Mouse (Mus musculus): ENCODE measurements around the gene Apobec2. TPM values are rescaled to one million over a fixed set of nuclear protein-coding genes. Genes with fewer than 3 reads are reported as not detected.

The Apobec2 gene
- total RNA-seq, 2 experiments from 2014 or later: 0.32 TPM; not detected in 1

DNA sequence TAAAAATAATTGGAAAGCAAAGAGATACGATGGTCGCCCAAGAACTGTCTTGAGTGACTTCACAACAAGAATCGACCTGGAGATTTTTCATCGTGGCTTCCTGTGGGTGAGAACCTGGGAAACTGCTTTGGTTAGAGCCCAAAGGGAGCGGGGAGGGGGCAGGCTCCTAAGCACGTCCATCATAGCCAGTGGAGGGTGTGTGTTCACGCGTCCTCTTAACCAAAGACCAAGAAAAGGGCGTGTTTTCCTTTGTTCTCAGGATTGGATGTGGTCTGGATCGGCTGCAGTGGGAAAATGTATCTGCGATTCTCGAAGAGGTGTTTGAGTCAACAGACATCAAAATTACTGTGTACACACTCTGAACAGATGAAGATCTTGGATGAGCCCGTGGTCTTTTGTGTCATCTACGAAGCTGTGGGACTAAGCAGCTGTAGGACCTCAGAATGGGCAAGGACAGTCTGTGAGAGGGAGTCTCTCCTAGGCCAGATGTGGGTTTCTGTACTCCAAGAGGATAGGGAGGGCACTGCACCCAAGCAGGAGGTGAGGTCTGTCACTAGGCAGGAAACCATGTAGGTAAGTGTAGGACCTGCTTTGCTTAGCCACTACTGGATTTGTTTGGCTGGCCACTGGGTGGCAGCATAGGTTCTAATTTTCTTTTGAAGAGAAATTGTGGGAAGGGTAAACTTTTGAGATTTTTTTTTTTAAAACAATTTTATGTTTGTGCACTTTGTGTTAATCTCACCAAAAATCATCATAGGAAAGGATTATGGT lies 16.1 kb downstream of the Apobec2 start:
- DNase-seq (ENCODE audit: low spot score in 2 of 2): peak; percentile 57 to 74
- intact Hi-C loops (cut with DNase I): loop anchor here (2.0 to 10.0 kb wide), 3 partner anchors 186 to 1481 kb away; no protein-coding TSS in a partner anchor

DNA sequence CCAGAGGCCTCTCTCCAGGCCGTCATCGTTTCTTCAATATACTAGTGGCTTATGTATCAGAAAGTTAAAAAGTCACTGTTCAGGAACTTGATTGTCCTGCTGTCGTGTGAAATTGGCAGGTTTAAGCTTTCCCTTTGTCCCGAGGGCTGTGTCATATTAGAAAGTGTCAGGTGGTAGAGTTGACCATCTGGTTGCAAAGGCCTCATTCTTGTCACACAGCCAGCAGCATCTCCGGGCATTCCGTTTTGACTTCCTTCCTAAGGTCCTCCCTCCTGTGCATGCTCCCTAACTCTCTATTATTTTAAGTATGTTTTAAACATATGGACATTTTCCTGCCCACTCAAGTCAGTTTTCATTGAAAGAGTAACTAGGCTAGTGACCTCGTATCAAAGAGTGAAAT lies 16.7 kb downstream of the Apobec2 start:
- DNase-seq (ENCODE audit: low spot score in 2 of 2): no peak
- intact Hi-C loops (cut with DNase I): loop anchor here (2.0 to 10.0 kb wide), 3 partner anchors 187 to 1481 kb away; no protein-coding TSS in a partner anchor

DNA sequence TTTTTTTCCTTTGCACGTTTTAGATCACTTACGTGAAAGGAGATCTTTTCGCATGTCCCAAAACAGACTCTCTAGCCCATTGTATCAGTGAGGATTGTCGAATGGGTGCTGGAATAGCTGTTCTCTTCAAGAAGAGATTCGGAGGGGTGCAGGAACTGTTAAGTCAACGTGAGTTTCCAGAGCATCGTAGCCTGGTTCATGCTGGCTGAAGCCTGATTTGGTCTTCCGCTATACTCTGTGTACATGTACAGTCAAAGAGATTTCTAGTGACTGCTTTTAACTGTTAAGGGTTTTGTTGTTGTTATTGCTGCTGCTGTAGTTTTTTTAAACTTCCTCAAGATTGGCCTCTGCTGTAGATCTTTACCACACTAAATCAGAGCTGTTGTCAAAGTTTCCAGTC lies 21.5 kb downstream of the Apobec2 start:
- intact Hi-C loops (cut with DNase I): loop anchor here (10.0 kb wide), 1 partner anchor 994 kb away; no protein-coding TSS in a partner anchor
- no peak for DNase-seq (ENCODE audit: low spot score in 2 of 2)

DNA sequence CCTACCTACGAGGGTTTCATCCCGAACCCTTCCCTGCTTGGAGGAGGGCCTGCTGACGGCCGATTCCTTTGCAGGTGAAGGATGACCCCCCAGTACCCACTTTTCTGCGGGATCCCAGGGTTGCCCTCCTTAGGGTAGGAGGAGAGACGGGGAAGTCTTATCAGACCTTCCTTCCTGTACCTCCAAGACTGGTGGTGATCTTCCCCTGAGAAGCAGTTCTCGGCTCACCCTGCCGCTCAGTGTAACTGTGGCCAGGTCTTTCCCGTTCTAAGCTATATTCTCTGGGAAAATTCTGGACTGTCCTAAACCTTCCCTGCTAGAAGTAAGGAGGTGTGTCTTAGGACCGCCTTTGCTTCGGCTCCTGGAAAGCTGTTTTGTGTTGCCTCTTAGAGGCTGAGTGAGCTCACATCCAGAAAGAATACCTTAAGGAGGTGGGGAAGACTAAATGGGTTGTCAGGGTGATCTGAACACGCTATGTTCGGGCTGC lies 22.4 kb downstream of the Apobec2 start:
- intact Hi-C loops (cut with DNase I): loop anchor here (10.0 kb wide), 1 partner anchor 994 kb away; no protein-coding TSS in a partner anchor
- peak in 1 of 2 experiments; percentile 22 for DNase-seq (ENCODE audit: low spot score in 2 of 2)

DNA sequence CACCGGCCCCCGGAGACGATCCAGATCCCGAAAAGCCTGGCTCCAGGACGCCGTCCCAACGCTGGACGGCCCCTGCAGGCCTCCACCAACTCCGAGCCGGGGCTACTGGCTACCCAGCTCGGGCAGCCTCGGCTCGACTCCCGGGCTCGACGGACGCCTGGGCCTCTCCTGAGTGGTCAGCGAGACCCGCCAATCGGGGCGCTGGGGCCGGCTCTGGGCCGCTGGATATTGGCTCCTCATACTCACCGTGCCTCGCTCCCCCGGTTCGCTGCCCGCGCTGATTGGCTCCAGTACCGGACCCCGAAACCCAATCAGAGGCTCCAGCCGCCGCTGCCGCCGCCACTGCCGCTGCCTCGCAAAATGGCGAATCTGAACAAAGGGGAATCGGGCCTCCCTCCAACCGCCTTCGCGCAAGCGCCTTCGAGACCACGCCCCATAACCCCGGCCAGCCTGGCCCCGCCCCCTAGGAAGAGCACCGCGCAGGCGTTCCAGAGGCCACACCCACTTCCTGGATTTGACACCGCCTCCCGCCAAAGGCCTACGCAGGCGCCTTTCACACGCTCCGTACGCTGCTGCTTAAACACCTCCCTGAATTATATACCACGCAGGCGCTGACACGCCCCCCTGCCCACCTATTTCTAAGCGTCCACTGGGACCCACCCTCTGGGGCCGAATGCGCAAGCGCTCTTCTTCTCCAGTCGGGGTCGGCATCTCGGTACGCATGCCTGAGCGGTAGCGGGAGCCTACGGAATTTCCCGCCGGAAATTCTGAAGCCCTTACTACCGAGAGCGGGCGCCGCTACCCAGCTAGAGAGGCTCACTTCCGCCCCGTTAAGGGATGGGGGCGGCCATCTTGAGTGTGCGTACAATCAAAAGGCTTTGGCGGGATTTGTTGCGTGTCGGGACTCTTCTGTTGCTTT lies 23.1 kb downstream of the Apobec2 start, which contains the start of the genes Nfya and Oard1:
TSS of gene Nfya (minus strand) at position 527 of the 919 bp plus-strand sequence.
TSS of gene Oard1 (plus strand) at position 635 of the 919 bp plus-strand sequence.
- intact Hi-C loops (cut with DNase I): loop anchor here (5.0 to 10.0 kb wide), 3 partner anchors 72 to 995 kb away; no protein-coding TSS in a partner anchor
- DNase-seq (ENCODE audit: low spot score in 2 of 2): peak; percentile 100

DNA sequence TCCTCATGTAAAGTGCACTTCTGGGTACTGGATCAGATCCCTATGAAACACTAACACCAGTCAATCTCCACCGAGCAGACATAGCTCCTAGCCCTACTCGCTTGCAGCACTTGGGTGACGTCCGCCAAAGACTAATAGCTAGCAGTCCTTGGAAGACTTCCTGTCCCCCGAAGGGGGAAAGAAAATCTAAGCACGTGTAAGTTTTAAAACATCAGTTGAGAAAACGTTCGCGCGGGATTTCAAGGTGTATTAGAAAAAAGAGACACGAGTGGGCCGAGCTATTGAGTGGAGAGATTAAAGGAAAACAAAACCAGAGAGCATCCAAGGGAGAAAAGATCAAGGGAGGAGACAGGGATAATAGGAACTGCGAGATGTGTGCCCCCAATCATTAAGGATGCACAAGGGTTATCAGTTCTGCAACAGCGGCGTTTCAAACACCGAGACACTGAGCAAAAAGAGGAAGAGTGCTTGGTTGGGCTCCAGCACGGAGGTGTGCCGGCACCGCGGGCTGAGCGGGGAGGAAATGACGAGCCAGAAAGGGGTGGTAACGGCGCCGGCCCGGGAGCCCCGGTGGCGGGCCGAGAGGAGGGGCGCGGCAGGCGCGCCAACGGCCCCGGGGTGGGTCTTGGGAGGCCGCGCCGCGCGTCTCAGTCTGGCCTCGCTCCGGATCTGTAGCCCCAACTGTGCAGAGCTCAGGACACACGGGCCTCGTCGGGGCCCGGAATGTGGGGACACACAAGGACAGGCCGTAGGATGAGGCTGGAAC lies 24.0 kb downstream of the Apobec2 start:
- peak; percentile 63 to 72 for DNase-seq (ENCODE audit: low spot score in 2 of 2)
- intact Hi-C loops (cut with DNase I): loop anchor here (5.0 kb wide), 2 partner anchors 71 to 131 kb away; no protein-coding TSS in a partner anchor

DNA sequence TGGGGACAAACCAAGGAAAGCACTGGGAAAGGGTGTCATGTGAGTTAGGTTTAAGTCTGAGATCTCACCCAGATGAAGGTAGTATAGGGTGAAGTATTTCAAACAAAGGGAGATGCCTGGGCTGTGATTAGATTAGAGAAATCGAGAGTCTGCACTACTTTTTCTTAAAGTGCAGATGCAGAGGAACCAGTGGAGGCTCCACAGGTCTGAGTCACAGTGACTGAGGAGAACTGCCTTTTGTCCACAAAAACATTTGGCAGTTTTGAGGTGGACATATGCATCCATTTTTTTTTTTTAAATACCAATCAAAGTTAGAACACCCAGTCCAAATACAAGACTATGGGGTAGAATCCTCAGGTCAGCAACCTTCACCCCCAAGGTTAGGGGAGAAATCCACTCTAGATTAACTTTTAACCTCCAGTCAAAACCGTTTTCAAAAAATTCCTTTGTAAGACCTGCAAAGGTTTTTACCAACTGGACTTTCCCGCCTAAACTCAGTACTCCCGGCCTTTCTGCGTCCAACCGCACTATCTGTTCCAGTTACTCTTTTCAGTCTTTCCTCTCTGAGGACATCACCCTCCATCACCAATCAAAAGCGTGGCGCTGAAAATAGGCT lies 24.7 kb downstream of the Apobec2 start:
- intact Hi-C loops (cut with DNase I): loop anchor here (5.0 kb wide), 2 partner anchors 71 to 131 kb away; no protein-coding TSS in a partner anchor
- no peak for DNase-seq (ENCODE audit: low spot score in 2 of 2)

DNA sequence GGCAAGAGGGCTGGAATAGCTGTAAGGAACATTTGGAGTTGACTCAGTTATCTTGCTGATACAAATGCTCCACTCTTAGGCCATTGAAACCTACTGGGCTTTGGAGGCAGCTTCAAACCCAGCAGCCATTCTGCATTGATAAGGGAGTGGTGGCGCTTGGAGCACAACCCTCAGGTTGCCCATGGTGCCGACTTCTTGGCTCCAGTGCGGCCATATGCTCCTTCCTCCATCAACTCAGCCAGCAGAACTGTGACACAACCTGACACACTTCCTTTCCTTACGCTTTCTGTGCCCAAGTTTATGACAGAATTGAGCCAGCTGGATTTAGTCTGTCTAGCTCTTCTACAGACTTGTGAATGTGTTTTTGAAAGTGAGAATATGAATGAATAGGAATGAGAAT lies 25.6 kb downstream of the Apobec2 start:
- intact Hi-C loops (cut with DNase I): loop anchor here (5.0 kb wide), 2 partner anchors 70 to 130 kb away; no protein-coding TSS in a partner anchor

DNA sequence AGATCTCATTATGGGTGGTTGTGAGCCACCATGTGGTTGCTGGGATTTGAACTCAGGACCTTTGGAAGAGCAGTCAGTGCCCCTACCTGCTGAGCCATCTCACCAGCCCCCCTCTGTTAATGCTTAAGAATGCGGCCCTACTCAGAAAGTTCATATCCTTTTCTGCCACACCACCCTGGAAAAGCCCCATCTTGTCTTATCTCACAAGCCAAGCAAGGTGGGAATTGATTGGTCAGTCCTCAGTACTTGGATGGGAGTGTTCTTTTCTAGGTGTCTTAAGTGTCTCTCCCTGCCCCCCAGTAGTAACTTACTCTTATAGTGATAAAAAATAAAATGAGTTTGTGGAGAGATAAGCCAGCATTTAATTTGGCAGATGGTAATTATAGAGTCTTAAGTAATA lies 28.0 kb downstream of the Apobec2 start:
- intact Hi-C loops (cut with DNase I): loop anchor here (5.0 kb wide), 2 partner anchors 67 to 127 kb away; no protein-coding TSS in a partner anchor
- DNase-seq (ENCODE audit: low spot score in 2 of 2): no peak

More for the DNA sequence above, 25.6 kb downstream of the Apobec2 start:
- no peak for DNase-seq (ENCODE audit: low spot score in 2 of 2)

DNA sequence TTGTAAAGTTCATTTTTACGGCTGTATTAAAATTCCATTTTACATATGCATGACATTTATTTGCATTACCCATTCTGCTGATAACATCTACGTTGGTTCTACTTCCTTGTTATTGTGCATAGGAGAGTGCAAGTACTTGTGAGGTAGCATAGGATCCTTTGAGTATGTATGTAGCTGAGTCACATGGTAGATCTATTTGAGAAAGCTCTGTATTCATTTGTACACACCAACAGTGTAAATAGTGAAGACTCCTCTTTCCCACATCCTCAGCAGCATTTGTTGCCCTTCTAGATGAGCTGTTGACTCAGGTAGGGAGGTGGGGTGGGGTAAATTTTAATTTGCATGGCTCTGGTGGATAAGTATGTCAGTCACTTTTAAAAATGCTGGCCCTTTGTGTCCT lies 28.9 kb downstream of the Apobec2 start:
- intact Hi-C loops (cut with DNase I): no loop called here
- DNase-seq (ENCODE audit: low spot score in 2 of 2): no peak

DNA sequence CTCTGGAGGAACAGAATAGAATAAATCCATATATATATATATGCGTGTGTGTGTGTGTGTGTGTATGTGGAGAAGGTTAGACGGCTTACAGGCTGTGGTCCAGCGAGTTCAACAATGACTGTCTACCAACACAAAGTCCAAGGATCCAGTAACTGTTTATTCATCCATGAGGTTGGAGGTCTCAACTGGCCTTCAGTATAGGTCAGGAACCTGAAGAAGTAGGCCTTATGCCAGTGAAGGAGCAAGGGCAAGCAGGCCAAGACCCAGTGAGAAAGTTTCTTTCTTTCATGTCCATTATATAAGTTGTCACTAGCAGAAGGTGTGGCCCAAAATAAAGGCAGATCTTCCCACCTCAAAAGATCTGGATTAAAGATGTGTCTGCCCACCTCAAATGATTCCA lies 30.0 kb downstream of the Apobec2 start:
- DNase-seq (ENCODE audit: low spot score in 2 of 2): no peak
- intact Hi-C loops (cut with DNase I): no loop called here

DNA sequence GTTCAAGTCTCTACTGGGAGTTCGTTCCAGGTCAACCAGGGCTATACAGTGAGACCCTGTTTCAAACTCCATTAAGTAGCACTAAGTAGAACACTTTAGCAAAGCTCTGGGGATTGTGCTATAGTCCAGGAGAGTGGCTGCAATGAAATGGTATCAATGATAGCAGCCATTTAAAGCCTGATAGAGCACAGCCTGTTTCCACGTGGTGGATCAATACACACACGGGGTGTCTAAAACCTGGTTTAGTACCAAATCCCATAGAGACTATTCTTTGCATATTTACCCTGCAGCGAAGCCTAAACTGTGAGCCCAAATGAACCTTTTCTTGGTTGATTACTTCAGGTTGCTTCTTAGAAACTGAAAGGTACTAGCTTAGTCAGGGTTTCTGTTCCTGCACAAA lies 31.0 kb downstream of the Apobec2 start:
- intact Hi-C loops (cut with DNase I): no loop called here
- no peak for DNase-seq (ENCODE audit: low spot score in 2 of 2)

DNA sequence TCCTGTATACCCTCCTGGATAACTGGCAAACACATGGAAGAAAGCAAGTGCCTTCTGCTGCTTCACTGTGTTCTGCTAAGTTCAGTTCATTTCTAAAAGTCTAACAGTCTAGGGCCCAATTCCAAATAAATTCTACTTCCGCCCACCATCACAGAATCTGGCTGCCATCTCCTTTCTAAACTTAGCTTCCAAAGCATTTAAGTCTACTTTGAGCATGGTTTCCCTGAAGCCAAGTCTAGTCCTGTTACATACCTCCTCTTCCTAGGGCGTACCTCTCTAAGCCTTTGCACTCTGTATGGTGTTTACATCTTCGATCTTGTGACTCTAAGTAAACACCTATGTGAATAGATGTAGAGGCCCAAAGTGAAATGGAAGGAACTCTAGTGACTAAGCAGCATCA lies 40.1 kb downstream of the Apobec2 start:
- DNase-seq (ENCODE audit: low spot score in 2 of 2): peak; percentile 63 to 72

DNA sequence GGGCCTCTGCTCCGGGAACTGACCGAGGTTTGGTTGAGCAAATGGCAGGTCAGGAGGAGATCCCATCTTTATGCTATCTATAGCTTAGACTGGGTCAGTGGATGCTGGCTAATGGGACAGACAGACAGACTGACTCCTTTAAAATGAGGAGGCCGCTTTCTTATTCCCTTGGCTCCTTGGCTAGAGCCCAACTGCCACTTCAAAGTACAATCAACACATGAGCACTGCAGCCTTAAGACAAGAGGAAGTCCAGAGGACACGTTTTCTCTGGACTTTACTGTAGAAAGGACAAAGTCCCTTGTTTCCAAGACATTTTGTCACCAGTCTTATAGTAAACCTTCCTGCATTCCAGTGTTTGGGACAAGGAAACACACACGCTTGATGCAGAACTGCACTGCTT lies 41.3 kb downstream of the Apobec2 start:
- intact Hi-C loops (cut with DNase I): no loop called here
- no peak for DNase-seq (ENCODE audit: low spot score in 2 of 2)

More for the DNA sequence above, 40.1 kb downstream of the Apobec2 start:
- intact Hi-C loops (cut with DNase I): no loop called here

DNA sequence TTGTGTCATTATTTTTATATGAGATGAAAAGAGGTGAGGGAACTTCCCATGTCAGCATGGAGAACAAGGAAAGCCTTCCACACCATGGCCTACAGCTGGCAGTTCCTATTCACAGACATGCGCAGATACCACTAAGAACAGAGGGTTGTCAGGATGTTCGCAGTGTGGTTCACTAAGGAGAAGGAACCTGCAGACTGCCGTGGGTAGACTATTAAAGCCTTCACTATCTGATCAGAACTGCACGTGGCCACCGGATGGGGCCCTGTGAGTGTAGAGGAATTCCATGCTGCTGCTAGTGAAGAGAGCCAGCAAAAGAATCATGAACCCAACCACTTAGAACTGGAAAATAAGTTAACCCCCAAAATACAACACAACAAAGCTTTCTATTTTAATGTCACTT lies 43.3 kb downstream of the Apobec2 start:
- no peak for DNase-seq (ENCODE audit: low spot score in 2 of 2)
- intact Hi-C loops (cut with DNase I): no loop called here

DNA sequence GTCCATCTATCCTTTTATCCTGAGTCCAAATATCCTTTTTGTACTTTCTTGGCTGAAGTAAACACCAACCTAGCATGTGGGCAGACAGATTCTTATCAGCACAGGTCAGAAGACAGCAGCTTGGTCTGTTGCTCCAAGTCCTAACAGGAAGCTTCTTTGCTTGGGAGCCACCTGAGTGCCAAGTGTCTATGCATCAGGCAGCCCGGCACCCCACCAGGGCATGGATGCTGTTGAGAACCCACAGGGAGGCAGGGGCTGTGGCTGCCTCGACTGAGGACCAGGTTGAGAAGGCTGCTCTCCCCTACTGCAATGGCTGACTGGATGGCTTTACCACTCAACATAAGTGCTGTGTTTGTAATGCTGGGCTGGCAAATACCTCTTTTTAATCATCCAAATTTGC lies 44.1 kb downstream of the Apobec2 start:
- intact Hi-C loops (cut with DNase I): no loop called here

DNA sequence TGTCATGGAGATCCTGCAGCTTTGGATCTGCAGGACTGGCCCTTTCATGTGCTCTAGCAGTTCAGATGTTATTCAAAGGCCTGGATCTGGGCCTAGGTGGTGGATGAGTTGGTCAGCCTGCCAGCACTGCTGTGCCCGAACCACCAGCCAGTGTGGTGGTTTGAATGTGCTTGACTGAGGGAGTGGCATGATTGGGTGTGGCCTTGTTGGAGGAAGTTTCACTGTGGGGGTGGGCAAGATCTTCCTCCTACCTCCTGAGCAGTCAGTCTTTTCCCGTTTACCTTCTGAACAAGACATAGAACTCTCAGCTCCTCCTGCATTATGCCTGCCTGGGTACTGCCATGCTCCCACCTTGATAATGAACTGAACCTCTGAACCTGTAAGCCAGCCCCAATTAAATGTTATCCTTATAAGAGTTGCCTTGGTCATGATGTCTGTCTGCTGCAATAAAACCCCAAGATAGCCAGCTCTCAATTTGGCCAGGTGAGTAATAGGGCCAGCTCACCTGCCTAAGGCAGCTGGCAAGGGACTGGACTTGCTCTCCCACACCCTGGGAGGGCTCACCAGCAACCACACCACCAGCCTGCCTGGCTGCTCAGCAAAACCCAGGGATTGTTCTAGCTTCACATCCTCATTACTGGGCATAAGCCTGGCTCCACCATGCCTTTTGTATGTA lies 46.8 kb downstream of the Apobec2 start:
- intact Hi-C loops (cut with DNase I): no loop called here
- DNase-seq (ENCODE audit: low spot score in 2 of 2): no peak

More for the DNA sequence above, 44.1 kb downstream of the Apobec2 start:
- DNase-seq (ENCODE audit: low spot score in 2 of 2): no peak

DNA sequence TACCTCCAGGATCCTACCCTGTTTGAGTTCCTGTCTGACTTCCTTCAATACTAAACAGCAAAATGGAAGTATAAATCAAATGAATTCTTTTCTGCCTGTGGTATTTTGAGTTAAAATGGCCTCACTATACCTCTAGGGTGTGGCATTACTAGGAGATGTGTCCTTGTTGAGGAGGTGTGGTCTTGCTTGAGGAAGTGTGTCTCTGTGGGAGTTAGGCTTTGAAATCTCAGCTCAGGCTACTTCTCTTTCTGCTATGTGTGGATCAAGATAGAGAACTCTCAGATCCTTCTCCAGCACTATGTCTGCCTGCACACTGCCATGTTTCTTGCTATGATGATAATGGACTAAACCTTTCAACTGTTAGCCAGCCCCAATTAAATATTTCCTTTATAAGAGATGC lies 53.7 kb downstream of the Apobec2 start:
- intact Hi-C loops (cut with DNase I): no loop called here
- no peak for DNase-seq (ENCODE audit: low spot score in 2 of 2)

All from left cerebral cortex, postnatal 14 days (tissue).